Mouse (Mus musculus): ENCODE results near the gene Akain1. TPM values are rescaled to one million over a fixed set of nuclear protein-coding genes. Genes with fewer than 3 reads are reported as not detected.

Akain1 gene
- polyA plus RNA-seq, 1 experiment: not detected

DNA sequence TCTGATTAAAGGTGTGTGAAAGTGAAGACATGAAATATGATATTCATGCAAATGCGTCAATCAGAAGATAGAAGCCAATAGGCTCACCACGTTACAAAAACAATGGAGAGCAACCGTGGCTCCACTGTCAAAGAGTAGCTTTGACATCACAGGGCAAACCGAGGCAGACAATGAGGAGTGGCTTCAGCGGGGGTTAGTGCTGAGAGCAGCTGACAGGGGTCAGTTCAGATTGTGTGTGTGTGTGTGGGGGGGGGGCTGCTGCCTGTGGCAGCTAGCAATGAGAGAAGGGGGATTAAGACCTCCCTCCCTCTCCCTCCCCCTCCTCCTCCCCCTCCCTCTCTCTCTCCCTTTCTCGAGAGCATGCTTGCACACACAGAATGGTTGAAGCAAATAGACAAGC is 60.3 kb downstream of the Akain1 start:
- Histone ChIP-seq H3K36me3 (ENCODE audit: control insufficient read depth, insufficient read depth, low read length) (no peaks in the 10 kb centered on the region), H3K27me3 (ENCODE audit: control insufficient read depth, insufficient read depth, low read length) (no peaks in the 10 kb centered on the region), H3K4me3 (ENCODE audit: control insufficient read depth, low read depth, low read length) (no peak overlapping the region), H3K4me1 (ENCODE audit: control insufficient read depth, insufficient read depth, low read length) (no peaks in the 10 kb centered on the region), H3K27ac (ENCODE audit: control insufficient read depth, insufficient read depth, low read depth, low read length) (no peak overlapping the region)
- TF ChIP-seq CTCF (IDR thresholded peaks at IDR 0.05; ENCODE audit: control insufficient read depth, insufficient read depth, insufficient replicate concordance, low read depth, low read length): no peak
- TF ChIP-seq POLR2A (IDR thresholded peaks at IDR 0.05; ENCODE audit: control insufficient read depth, low read depth, low read length): no peak

DNA sequence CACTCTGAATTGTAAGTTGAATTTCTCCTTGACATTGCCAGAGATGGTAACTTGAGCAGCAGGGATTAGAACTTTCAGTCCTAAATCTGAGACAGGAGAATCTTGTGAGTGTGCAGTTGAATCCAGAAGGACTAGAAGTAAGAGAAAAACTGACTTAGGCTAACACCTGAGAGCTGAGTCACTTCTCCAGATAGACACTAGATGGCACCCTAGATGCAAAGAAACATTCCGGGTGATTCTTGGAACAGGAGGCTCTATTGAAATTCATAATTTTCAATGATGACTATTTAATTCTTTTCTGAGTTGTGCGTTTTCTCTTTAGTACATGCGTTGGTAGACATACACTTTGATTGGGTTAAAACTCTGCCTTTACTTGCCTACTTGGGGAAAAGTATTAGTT is 66.9 kb downstream of the Akain1 start:
- no peak overlapping the region for H3K27ac ChIP-seq (ENCODE audit: control insufficient read depth, insufficient read depth, low read depth, low read length)
- H3K27me3 ChIP-seq (ENCODE audit: control insufficient read depth, insufficient read depth, low read length): no peaks in the 10 kb centered on the region
- H3K4me1 ChIP-seq (ENCODE audit: control insufficient read depth, insufficient read depth, low read length): no peaks in the 10 kb centered on the region
- H3K4me3 ChIP-seq (ENCODE audit: control insufficient read depth, low read depth, low read length): no peak overlapping the region
- no peaks in the 10 kb centered on the region for H3K36me3 ChIP-seq (ENCODE audit: control insufficient read depth, insufficient read depth, low read length)
- TF ChIP-seq CTCF (IDR thresholded peaks at IDR 0.05; ENCODE audit: control insufficient read depth, insufficient read depth, insufficient replicate concordance, low read depth, low read length): no peak
- no peak for TF ChIP-seq POLR2A (IDR thresholded peaks at IDR 0.05; ENCODE audit: control insufficient read depth, low read depth, low read length)

DNA sequence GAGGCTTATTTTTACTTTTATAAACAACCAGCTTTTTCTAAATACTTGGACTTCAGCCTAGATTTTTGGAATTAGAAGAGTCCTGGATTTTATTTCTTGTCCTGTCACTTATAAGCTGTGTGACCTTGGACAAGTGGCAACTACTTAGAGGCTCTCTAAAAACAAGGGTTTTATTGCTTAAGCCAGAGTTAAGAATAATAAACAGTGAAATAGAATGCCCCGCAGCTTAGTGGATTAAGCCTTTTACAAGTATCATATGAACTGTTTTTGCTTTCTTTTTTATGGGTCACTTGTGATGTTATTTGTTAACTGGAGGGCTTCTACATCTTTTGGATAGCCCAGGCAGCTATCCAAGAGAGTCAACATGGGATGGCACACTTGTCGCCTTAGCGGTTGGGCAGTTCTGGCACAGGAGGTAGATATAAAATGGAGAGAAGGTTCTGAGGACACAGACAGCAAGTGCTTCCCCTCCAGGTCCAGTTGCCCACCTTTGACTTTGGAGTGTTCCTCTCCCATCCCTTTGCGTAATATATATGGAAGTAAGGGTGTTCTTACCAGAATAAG is 77.3 kb downstream of the Akain1 start:
- Histone ChIP-seq H3K4me1 (ENCODE audit: control insufficient read depth, insufficient read depth, low read length) (no peaks in the 10 kb centered on the region), H3K4me3 (ENCODE audit: control insufficient read depth, low read depth, low read length) (no peak overlapping the region), H3K27ac (ENCODE audit: control insufficient read depth, insufficient read depth, low read depth, low read length) (no peak overlapping the region), H3K27me3 (ENCODE audit: control insufficient read depth, insufficient read depth, low read length) (no peaks in the 10 kb centered on the region), H3K36me3 (ENCODE audit: control insufficient read depth, insufficient read depth, low read length) (no peaks in the 10 kb centered on the region)
- no peak for TF ChIP-seq CTCF (IDR thresholded peaks at IDR 0.05; ENCODE audit: control insufficient read depth, insufficient read depth, insufficient replicate concordance, low read depth, low read length)
- no peak for TF ChIP-seq POLR2A (IDR thresholded peaks at IDR 0.05; ENCODE audit: control insufficient read depth, low read depth, low read length)

- Histone ChIP-seq H3K4me3 (ENCODE audit: control insufficient read depth, low read depth, low read length) (no peak overlapping the region), H3K27ac (ENCODE audit: control insufficient read depth, insufficient read depth, low read depth, low read length) (no peak overlapping the region), H3K4me1 (ENCODE audit: control insufficient read depth, insufficient read depth, low read length) (no peaks in the 10 kb centered on the region), H3K36me3 (ENCODE audit: control insufficient read depth, insufficient read depth, low read length) (no peaks in the 10 kb centered on the region), H3K27me3 (ENCODE audit: control insufficient read depth, insufficient read depth, low read length) (no peaks in the 10 kb centered on the region)
- TF ChIP-seq POLR2A (IDR thresholded peaks at IDR 0.05; ENCODE audit: control insufficient read depth, low read depth, low read length): no peak
- no peak for TF ChIP-seq CTCF (IDR thresholded peaks at IDR 0.05; ENCODE audit: control insufficient read depth, insufficient read depth, insufficient replicate concordance, low read depth, low read length)
Observed at GRCm38 (mm10) chr17:69531472-69531871, 92.3 kb downstream of the Akain1 start.

Other genes starting within 250 kb of the Akain1 start
- 0.94 and 0.95 TPM in 2 replicates for gene Zbtb14, start 56.3 kb upstream of the Akain1 start, polyA plus RNA-seq (2012; rRNA removed)